Mouse (Mus musculus) brain, embryonic 14.5 days (tissue): ENCODE measurements around the gene Ubqln1.

Experiments
- CTCF ChIP-seq: fragments of 200-500 bp; IDR thresholded peaks from 2 replicates; pipeline ENCODE4 v1.5.1; 2012; ENCODE audit warnings: inconsistent platforms, mild to moderate bottlenecking, moderate library complexity, borderline replicate concordance; ENCODE audit not compliant: insufficient read depth, insufficient read length; ENCODE audit errors: extremely low read depth
- POLR2A ChIP-seq: fragments of 200-500 bp; IDR thresholded peaks from 2 replicates; pipeline ENCODE4 v1.6.1; 2012; ENCODE audit warnings: mild to moderate bottlenecking, inconsistent platforms, borderline replicate concordance; ENCODE audit not compliant: poor library complexity, insufficient read depth, insufficient read length, severe bottlenecking; ENCODE audit errors: extremely low read depth

DNA sequence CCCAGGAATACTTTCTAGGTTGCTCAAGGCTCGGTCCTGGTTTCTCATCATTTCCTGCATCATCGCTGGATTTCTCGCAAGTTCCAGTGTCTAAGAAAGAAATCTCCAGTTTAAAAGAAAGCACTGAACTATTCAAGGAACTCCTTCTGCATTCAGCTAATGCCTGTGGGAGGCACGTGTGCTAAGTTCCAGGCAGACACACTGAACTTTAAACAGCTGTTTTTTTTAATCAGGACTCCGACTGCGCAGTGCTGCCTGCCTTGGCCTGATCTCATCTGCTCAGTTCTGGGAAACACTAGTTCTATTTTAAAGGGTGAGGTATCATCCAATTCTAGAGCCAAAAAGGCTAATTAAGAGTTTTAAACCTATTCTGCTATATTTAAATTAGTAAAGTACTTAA is 23.3 kb downstream of the Ubqln1 start:
- no peak for TF ChIP-seq CTCF
- TF ChIP-seq POLR2A = no peak
